Mouse (Mus musculus): ENCODE data around the gene Slc9a3. TPM values are rescaled to one million over a fixed set of nuclear protein-coding genes. Genes with fewer than 3 reads are reported as not detected.

Slc9a3 gene
- total and polyA plus RNA-seq, 3 experiments: not detected

GRCm38 (mm10) chr13:74073369-74073768 is 47.9 kb upstream of the Slc9a3 start:
- Histone ChIP-seq H3K4me3 (replicated peaks in 1 of 3; ENCODE audit: low read depth in 2 of 3, low read length in 2 of 3, poor library complexity in 1 of 3) (no peak overlapping the region), H3K4me2 (ENCODE audit: insufficient read depth, low read depth, poor library complexity, severe bottlenecking) (no peak overlapping the region), H3K36me3 (replicated peaks in 1 of 2; ENCODE audit: control insufficient read depth in 1 of 2, insufficient read depth in 1 of 2, low read length in 1 of 2) (no peaks in the 10 kb centered on the region), H3K9ac (ENCODE audit: insufficient read depth, low read depth) (no peak overlapping the region), H3K27me3 (replicated peaks) (peaks cover 56% of the 10 kb centered on the region), H3K9me3 (replicated peaks; ENCODE audit: low read length) (no peaks in the 10 kb centered on the region), H3K79me2 (replicated peaks; ENCODE audit: control insufficient read depth, extremely low read depth, insufficient read depth, poor library complexity, severe bottlenecking) (no peaks in the 10 kb centered on the region), H3K27ac (ENCODE audit: insufficient read depth, low read depth) (no peak overlapping the region), H3K4me1 (ENCODE audit: control insufficient read depth in 1 of 2, insufficient read depth in 2 of 2) (no peaks in the 10 kb centered on the region)
- dilution Hi-C loops (cut with MboI; ENCODE audit: extremely low pct_ligation_motif_present, extremely low pct_unique_long_range_greater_than_20kb, low sequenced_read_pairs): no loop called here
- TF ChIP-seq JUND (conservative IDR thresholded peaks at IDR 0.05; ENCODE audit: low read depth, low read length) (no peak), MXI1 (IDR thresholded peaks at IDR 0.05; ENCODE audit: low read depth, low read length) (no peak), ZNF384 (IDR thresholded peaks at IDR 0.05; ENCODE audit: low read depth, low read length) (no peak)
- no peak for DNase-seq (ENCODE audit: extremely low read depth)
- in situ Hi-C loops (cut with MboI; ENCODE audit: low pct_ligation_motif_present, low pct_unique_long_range_greater_than_20kb, low sequenced_read_pairs): no loop called here

GRCm38 (mm10) chr13:74090265-74090664 is 31.0 kb upstream of the Slc9a3 start:
- dilution Hi-C loops (cut with MboI; ENCODE audit: extremely low pct_ligation_motif_present, extremely low pct_unique_long_range_greater_than_20kb, low sequenced_read_pairs): no loop called here
- no peak overlapping the region for H3K27ac ChIP-seq (ENCODE audit: insufficient read depth, low read depth)
- in situ Hi-C loops (cut with MboI; ENCODE audit: low pct_ligation_motif_present, low pct_unique_long_range_greater_than_20kb, low sequenced_read_pairs): loop anchor here (10.0 kb wide), 1 partner anchor 205 kb away; the partner anchor contains the start of gene Ahrr

GRCm38 (mm10) chr13:74095936-74096335 is 25.3 kb upstream of the Slc9a3 start:
- H3K4me2 ChIP-seq (ENCODE audit: insufficient read depth, low read depth, poor library complexity, severe bottlenecking): no peak overlapping the region
- TF ChIP-seq RCOR1 (conservative IDR thresholded peaks at IDR 0.05; ENCODE audit: low read depth, low read length): no peak
- TF ChIP-seq ZMIZ1 (IDR thresholded peaks at IDR 0.05; ENCODE audit: low read depth, low read length): no peak
- no peak for TF ChIP-seq GABPA (IDR thresholded peaks at IDR 0.05; ENCODE audit: insufficient replicate concordance, low read depth, low read length)
- TF ChIP-seq UBTF (IDR thresholded peaks at IDR 0.05; ENCODE audit: low read depth, low read length): no peak
- TF ChIP-seq NRF1 (IDR thresholded peaks at IDR 0.05; ENCODE audit: low read depth, low read length): no peak
- TF ChIP-seq ZKSCAN1 (IDR thresholded peaks at IDR 0.05; ENCODE audit: borderline replicate concordance, low read depth, low read length): no peak
- TF ChIP-seq POLR2A (IDR thresholded peaks at IDR 0.05; ENCODE audit: low read depth, low read length): no peak
- TF ChIP-seq MAX (IDR thresholded peaks at IDR 0.05; ENCODE audit: low read length): no peak
- TF ChIP-seq MYC (IDR thresholded peaks at IDR 0.05; ENCODE audit: low read depth, low read length): no peak
- no peak for TF ChIP-seq IRF4 (IDR thresholded peaks at IDR 0.05; ENCODE audit: low read depth, low read length)
- no peak for TF ChIP-seq USF1 (IDR thresholded peaks at IDR 0.05; ENCODE audit: low read depth, low read length)
- TF ChIP-seq TBP (conservative IDR thresholded peaks at IDR 0.05; ENCODE audit: low read depth, low read length): no peak
- TF ChIP-seq JUND (conservative IDR thresholded peaks at IDR 0.05; ENCODE audit: low read depth, low read length): no peak
- no peak for TF ChIP-seq TCF12 (IDR thresholded peaks at IDR 0.05; ENCODE audit: low read depth, low read length)
- no peak for TF ChIP-seq ZNF384 (IDR thresholded peaks at IDR 0.05; ENCODE audit: low read depth, low read length)
- TF ChIP-seq ELF1 (IDR thresholded peaks at IDR 0.05; ENCODE audit: low read depth, low read length): no peak
- H3K36me3 ChIP-seq (replicated peaks in 1 of 2; ENCODE audit: control insufficient read depth in 1 of 2, insufficient read depth in 1 of 2, low read length in 1 of 2): no peaks in the 10 kb centered on the region
- DNase-seq (ENCODE audit: extremely low read depth): no peak
- H3K4me3 ChIP-seq (replicated peaks in 1 of 3; ENCODE audit: low read depth in 2 of 3, low read length in 2 of 3, poor library complexity in 1 of 3): no peak overlapping the region
- H3K9ac ChIP-seq (ENCODE audit: insufficient read depth, low read depth): no peak overlapping the region
- dilution Hi-C loops (cut with MboI; ENCODE audit: extremely low pct_ligation_motif_present, extremely low pct_unique_long_range_greater_than_20kb, low sequenced_read_pairs) (no loop called here), in situ Hi-C loops (cut with MboI; ENCODE audit: low pct_ligation_motif_present, low pct_unique_long_range_greater_than_20kb, low sequenced_read_pairs) (loop anchor here (10.0 kb wide), 1 partner anchor 199 kb away; the partner anchor contains the start of gene Ahrr)
- H3K9me3 ChIP-seq (replicated peaks; ENCODE audit: low read length): no peaks in the 10 kb centered on the region
- H3K4me1 ChIP-seq (ENCODE audit: control insufficient read depth in 1 of 2, insufficient read depth in 2 of 2): no peaks in the 10 kb centered on the region
- H3K79me2 ChIP-seq (replicated peaks; ENCODE audit: control insufficient read depth, extremely low read depth, insufficient read depth, poor library complexity, severe bottlenecking): no peaks in the 10 kb centered on the region
- H3K27ac ChIP-seq (ENCODE audit: insufficient read depth, low read depth): no peak overlapping the region
- peaks cover 3% of the 10 kb centered on the region for H3K27me3 ChIP-seq (replicated peaks)

More at GRCm38 (mm10) chr13:74090265-74090664, 31.0 kb upstream of the Slc9a3 start:
- Histone ChIP-seq H3K36me3 (replicated peaks in 1 of 2; ENCODE audit: control insufficient read depth in 1 of 2, insufficient read depth in 1 of 2, low read length in 1 of 2) (no peaks in the 10 kb centered on the region), H3K9me3 (replicated peaks; ENCODE audit: low read length) (no peaks in the 10 kb centered on the region), H3K79me2 (replicated peaks; ENCODE audit: control insufficient read depth, extremely low read depth, insufficient read depth, poor library complexity, severe bottlenecking) (no peaks in the 10 kb centered on the region), H3K4me1 (ENCODE audit: control insufficient read depth in 1 of 2, insufficient read depth in 2 of 2) (no peaks in the 10 kb centered on the region), H3K27me3 (replicated peaks) (peaks cover 19% of the 10 kb centered on the region), H3K4me3 (replicated peaks in 1 of 3; ENCODE audit: low read depth in 2 of 3, low read length in 2 of 3, poor library complexity in 1 of 3) (no peak overlapping the region), H3K4me2 (ENCODE audit: insufficient read depth, low read depth, poor library complexity, severe bottlenecking) (no peak overlapping the region), H3K9ac (ENCODE audit: insufficient read depth, low read depth) (no peak overlapping the region)
- TF ChIP-seq JUND (conservative IDR thresholded peaks at IDR 0.05; ENCODE audit: low read depth, low read length) (no peak), ZNF384 (IDR thresholded peaks at IDR 0.05; ENCODE audit: low read depth, low read length) (no peak), MXI1 (IDR thresholded peaks at IDR 0.05; ENCODE audit: low read depth, low read length) (no peak), USF1 (IDR thresholded peaks at IDR 0.05; ENCODE audit: low read depth, low read length) (no peak), NRF1 (IDR thresholded peaks at IDR 0.05; ENCODE audit: low read depth, low read length) (no peak), SMC3 (IDR thresholded peaks at IDR 0.05; ENCODE audit: low read depth, low read length) (no peak), RAD21 (IDR thresholded peaks at IDR 0.05; ENCODE audit: low read depth, low read length) (no peak), ELF1 (IDR thresholded peaks at IDR 0.05; ENCODE audit: low read depth, low read length) (no peak), ZC3H11A (IDR thresholded peaks at IDR 0.05; ENCODE audit: low read depth, low read length) (no peak), EP300 (IDR thresholded peaks at IDR 0.05; ENCODE audit: low read length) (no peak), MAFK (IDR thresholded peaks at IDR 0.05; ENCODE audit: insufficient replicate concordance, low read length) (no peak), E2F4 (IDR thresholded peaks at IDR 0.05; ENCODE audit: insufficient replicate concordance, low read depth, low read length) (no peak), CHD1 (IDR thresholded peaks at IDR 0.05; ENCODE audit: low read depth, low read length) (no peak), ETS1 (conservative IDR thresholded peaks at IDR 0.05; ENCODE audit: low read depth, low read length) (no peak), CHD2 (IDR thresholded peaks at IDR 0.05; ENCODE audit: low read length) (no peak)
- DNase-seq (ENCODE audit: extremely low read depth): no peak
